Mouse (Mus musculus) ES-Bruce4 (cell line): ENCODE results near the gene Nme7. TPM values are rescaled to one million over a fixed set of nuclear protein-coding genes. Genes with fewer than 3 reads are reported as not detected.

Experiments
- H3K27ac ChIP-seq: 2 replicates; pipeline ENCODE4 v1.5.1; 2012; ENCODE audit warnings: low read length, inconsistent platforms; ENCODE audit not compliant: insufficient read depth
- H3K27me3 ChIP-seq: 2 replicates; pipeline ENCODE4 v1.6.1; 2012; ENCODE audit warnings: mild to moderate bottlenecking, low read length, inconsistent platforms; ENCODE audit not compliant: control insufficient read depth, poor library complexity, insufficient read depth, severe bottlenecking
- H3K36me3 ChIP-seq: 2 replicates; pipeline ENCODE4 v1.6.1; 2012; ENCODE audit warnings: inconsistent platforms, mild to moderate bottlenecking, low read length, moderate library complexity; ENCODE audit not compliant: control insufficient read depth, poor library complexity, insufficient read depth, severe bottlenecking
- H3K4me1 ChIP-seq: one replicate; pipeline ENCODE4 v1.8.1; 2011; ENCODE audit warnings: low read length; ENCODE audit not compliant: control insufficient read depth, insufficient read depth
- H3K4me3 ChIP-seq: 2 replicates; pipeline ENCODE4 v1.5.1; 2011; ENCODE audit warnings: low read depth, mild to moderate bottlenecking, low read length
- H3K9ac ChIP-seq: 2 replicates; pipeline ENCODE4 v1.6.1; 2012; ENCODE audit warnings: low read depth, mild to moderate bottlenecking, inconsistent platforms; ENCODE audit not compliant: poor library complexity, severe bottlenecking
- H3K9me3 ChIP-seq: replicated peaks from 2 replicates; pipeline ENCODE4 v1.6.1; 2012; ENCODE audit warnings: mild to moderate bottlenecking, low read length, inconsistent platforms; ENCODE audit not compliant: control insufficient read depth, poor library complexity, insufficient read depth, severe bottlenecking
- CTCF ChIP-seq: IDR thresholded peaks from one replicate; pipeline ENCODE4 v1.8.1; 2011; ENCODE audit warnings: low read depth, low read length
- EP300 ChIP-seq: IDR thresholded peaks from 2 replicates; pipeline ENCODE4 v1.6.1; 2011; ENCODE audit warnings: low read depth, low read length; ENCODE audit not compliant: insufficient read depth
- POLR2A ChIP-seq: IDR thresholded peaks from one replicate; pipeline ENCODE4 v1.8.1; 2011; ENCODE audit warnings: low read length; ENCODE audit not compliant: insufficient read depth
- polyA plus RNA-seq: library from polyadenylated mRNA; stranded (reverse); fragments of >200 nt; gene quantifications from 2 replicates; pipeline ENCODE4 v1.2.4, GENCODE M21; 2011; ENCODE audit warnings: low read depth; ENCODE audit not compliant: missing spikeins, insufficient read depth, insufficient read length

Nme7 gene
- polyA plus RNA-seq, 1 experiment = 48.8 TPM

DNA sequence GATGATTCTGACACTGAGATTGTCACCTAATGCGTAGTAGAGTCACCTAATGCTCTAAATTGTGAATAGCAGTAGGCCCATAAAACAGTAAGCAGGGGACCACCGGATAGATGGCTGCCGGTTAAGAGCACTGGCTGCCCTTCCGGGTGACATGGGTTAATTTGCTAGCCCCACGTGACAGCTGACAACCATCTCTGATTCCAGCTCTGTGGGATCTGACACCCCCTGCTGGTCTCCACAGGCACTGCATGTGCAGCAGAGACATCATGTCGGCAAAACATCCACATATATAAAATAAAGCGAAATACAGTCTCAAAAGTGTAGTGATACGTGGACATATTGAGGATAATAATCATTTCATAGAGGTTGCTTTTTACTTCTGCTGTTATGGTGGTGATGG, 11.3 kb downstream of the Nme7 start:
- H3K9ac ChIP-seq = no peak overlapping the region
- no peaks in the 10 kb centered on the region for H3K36me3 ChIP-seq
- H3K4me3 ChIP-seq = no peak overlapping the region
- TF ChIP-seq CTCF (peak; percentile 89), POLR2A (no peak), EP300 (no peak)
- H3K27ac ChIP-seq = no peak overlapping the region
- peaks cover 2% of the 10 kb centered on the region for H3K4me1 ChIP-seq
- H3K27me3 ChIP-seq = no peaks in the 10 kb centered on the region
- no peaks in the 10 kb centered on the region for H3K9me3 ChIP-seq

GRCm38 (mm10) chr1:164316697-164317096, 12.8 kb downstream of the Nme7 start:
- Histone ChIP-seq H3K36me3 (no peaks in the 10 kb centered on the region), H3K4me3 (no peak overlapping the region), H3K27me3 (no peaks in the 10 kb centered on the region), H3K9me3 (no peaks in the 10 kb centered on the region), H3K4me1 (peaks cover 2% of the 10 kb centered on the region), H3K9ac (no peak overlapping the region), H3K27ac (no peak overlapping the region)
- TF ChIP-seq CTCF (no peak), POLR2A (no peak), EP300 (no peak)

- TF ChIP-seq EP300 (no peak), CTCF (no peak), POLR2A (no peak)
- no peak overlapping the region for H3K9ac ChIP-seq
- no peaks in the 10 kb centered on the region for H3K9me3 ChIP-seq
Observed at GRCm38 (mm10) chr1:164317261-164317660, 13.3 kb downstream of the Nme7 start.

GRCm38 (mm10) chr1:164318474-164318873, 14.6 kb downstream of the Nme7 start:
- H3K4me3 ChIP-seq = no peak overlapping the region
- H3K27ac ChIP-seq = no peak overlapping the region
- no peak overlapping the region for H3K9ac ChIP-seq
- no peaks in the 10 kb centered on the region for H3K36me3 ChIP-seq
- peaks cover 3% of the 10 kb centered on the region for H3K4me1 ChIP-seq
- no peaks in the 10 kb centered on the region for H3K27me3 ChIP-seq
- H3K9me3 ChIP-seq = no peaks in the 10 kb centered on the region
- TF ChIP-seq EP300 (no peak), CTCF (no peak), POLR2A (no peak)

More at GRCm38 (mm10) chr1:164317261-164317660, 13.3 kb downstream of the Nme7 start:
- Histone ChIP-seq H3K36me3 (no peaks in the 10 kb centered on the region), H3K27ac (no peak overlapping the region), H3K4me3 (no peak overlapping the region), H3K27me3 (no peaks in the 10 kb centered on the region), H3K4me1 (peaks cover 2% of the 10 kb centered on the region)

DNA sequence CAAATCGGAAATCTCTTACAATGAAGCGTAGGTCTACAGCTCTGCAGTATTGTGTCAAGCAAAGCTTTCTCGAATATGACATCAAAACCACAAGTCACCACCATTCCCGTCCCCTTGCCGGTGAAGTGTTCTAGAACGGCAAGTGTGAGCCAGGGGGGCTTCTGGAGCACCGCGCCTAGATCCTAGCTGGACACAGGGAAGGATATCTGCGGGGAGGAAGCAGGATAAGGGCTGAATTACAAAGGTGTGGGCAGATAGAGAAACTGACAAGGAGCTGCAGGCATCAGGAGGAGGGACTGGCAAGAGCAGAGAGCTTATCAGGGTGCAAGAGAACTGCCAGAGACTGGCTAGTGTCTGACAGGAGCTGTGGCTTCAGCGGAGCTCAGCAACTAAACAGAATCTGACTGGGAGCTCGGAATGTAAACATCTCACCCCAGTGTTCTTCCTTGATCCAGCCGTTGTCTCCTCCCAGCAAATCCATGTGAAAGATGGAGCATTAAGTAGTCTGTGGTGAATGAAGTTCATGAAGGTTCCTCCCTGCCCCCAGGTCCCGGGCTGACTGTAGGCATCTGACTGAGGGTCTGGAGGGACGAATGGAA, 15.7 kb downstream of the Nme7 start:
- 0 out of 2 replicates have a peak, but pooled peaks have one; percentile 11 for TF ChIP-seq EP300
- no peak for TF ChIP-seq POLR2A
- TF ChIP-seq CTCF = no peak
- Histone ChIP-seq H3K4me3 (no peak overlapping the region), H3K27ac (no peak overlapping the region), H3K9me3 (no peaks in the 10 kb centered on the region), H3K9ac (no peak overlapping the region), H3K4me1 (peaks cover 3% of the 10 kb centered on the region), H3K27me3 (no peaks in the 10 kb centered on the region), H3K36me3 (no peaks in the 10 kb centered on the region)

DNA sequence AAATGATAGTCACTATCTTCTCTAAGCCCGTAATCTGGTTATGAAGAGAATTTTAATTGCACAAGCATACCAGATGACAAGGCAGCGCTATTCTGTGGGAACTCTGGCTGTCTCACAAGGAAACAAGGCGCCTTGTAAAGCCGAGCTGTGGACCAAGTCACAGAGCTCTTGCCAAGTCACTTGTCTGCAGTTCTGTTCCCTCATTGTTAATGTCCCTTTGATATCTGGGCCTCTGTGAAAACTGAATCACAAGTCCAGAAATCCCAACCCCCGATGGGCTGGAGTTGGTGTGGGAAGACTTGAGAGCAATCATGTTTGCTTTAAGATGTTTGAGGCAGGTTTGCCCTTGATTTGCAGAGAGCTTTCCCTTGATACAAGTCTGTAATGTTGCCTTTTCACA, 16.8 kb downstream of the Nme7 start:
- Histone ChIP-seq H3K4me3 (no peak overlapping the region), H3K9me3 (no peaks in the 10 kb centered on the region), H3K27me3 (no peaks in the 10 kb centered on the region), H3K27ac (no peak overlapping the region), H3K4me1 (peaks cover 3% of the 10 kb centered on the region), H3K9ac (no peak overlapping the region), H3K36me3 (no peaks in the 10 kb centered on the region)
- no peak for TF ChIP-seq EP300
- no peak for TF ChIP-seq POLR2A
- no peak for TF ChIP-seq CTCF
